Mouse (Mus musculus) cortical plate, adult 2 months (tissue): ENCODE data around the gene Rragd.

Experiments used
- CTCF ChIP-seq: fragments of 200-500 bp; IDR thresholded peaks from 2 replicates; pipeline ENCODE4 v1.5.1; 2011; ENCODE audit warnings: mild to moderate bottlenecking, control low read depth, low read length; ENCODE audit not compliant: insufficient read depth; ENCODE audit errors: extremely low read depth
- POLR2A ChIP-seq: fragments of 200-500 bp; IDR thresholded peaks from 2 replicates; pipeline ENCODE4 v1.6.1; 2011; ENCODE audit warnings: mild to moderate bottlenecking, low read length, control low read depth; ENCODE audit not compliant: insufficient read depth; ENCODE audit errors: extremely low read depth

- TF ChIP-seq POLR2A (no peak), CTCF (peak; percentile 98)
Observed at GRCm38 (mm10) chr4:33018361-33018999, 35.6 kb downstream of the Rragd start.
